Mouse (Mus musculus) T-helper 1 cell (primary cell): Measurements from ENCODE around the gene Dtymk.
"Not testable (repeated sequence)": the region's sequence is repeated elsewhere in the genome, so short reads cannot be mapped to it uniquely, and the experiment has no call there.

Experiments
- in situ Hi-C: fragments of 300-600 bp; cut with MboI, MseI; formaldehyde crosslinking; loops from one replicate; pipeline ENCODE4 v1.15.1; 2025; ENCODE audit warnings: high pct_unique_total_duplicates

The Dtymk gene

DNA sequence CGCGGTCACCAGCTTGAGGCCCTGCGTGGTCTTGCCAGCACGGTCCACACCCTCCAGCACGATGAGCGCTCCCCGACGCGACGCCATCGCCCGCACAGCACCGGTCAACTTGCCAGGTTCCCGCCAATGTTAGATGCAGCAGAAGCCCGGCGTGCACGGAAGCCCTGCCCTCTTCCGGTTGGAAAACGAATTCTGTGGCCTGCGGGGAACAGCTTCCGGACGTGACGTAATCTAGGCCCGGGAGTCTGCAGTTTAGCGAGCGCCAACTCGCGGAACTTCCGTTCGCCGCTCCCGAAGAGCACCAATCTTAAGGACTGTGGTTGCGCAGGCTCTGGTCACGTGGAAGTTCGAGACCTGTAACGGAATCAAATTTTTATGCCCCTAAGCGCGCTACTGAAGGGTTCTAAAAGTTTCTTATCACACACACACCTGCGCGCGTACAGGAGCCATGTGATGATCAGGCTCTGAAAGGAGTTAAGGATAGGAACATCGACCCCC lies at the start of gene Dtymk:
Dtymk (minus strand) TSS at position 194 of the 498 bp plus-strand sequence.
- in situ Hi-C loops: no loop called here

DNA sequence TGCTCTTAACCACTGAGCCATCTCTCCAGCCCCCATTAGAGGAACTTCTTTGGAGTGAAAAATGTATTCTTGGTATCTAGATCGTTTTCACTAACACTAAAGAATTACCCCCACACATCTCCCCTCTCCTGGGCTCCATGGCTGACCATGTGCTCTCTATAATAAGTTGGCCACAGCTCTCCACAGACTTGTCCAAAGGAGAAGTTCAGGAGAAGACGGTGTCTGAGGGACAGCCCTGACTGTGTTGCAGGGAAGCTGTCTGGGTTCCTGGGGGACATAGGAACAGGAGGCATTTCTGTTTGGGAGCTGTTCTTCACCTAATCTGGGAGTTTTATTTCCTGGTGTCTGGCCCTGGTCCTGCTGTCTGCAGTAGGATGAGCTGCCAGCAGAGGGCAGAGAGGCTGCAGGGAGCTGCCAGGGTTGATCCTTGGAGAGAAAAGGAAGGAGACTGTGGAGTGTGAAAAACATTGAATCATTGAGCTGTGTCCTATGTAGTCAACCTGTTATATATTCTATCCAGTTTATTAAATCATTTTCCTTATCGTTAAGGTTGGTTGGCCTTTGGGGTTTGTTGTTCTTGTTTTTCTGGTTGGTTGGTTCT lies 44.1 kb upstream of the Dtymk start:
- in situ Hi-C loops: loop anchor here (5.0 kb wide), 1 partner anchor 136 kb away; no protein-coding TSS in a partner anchor

DNA sequence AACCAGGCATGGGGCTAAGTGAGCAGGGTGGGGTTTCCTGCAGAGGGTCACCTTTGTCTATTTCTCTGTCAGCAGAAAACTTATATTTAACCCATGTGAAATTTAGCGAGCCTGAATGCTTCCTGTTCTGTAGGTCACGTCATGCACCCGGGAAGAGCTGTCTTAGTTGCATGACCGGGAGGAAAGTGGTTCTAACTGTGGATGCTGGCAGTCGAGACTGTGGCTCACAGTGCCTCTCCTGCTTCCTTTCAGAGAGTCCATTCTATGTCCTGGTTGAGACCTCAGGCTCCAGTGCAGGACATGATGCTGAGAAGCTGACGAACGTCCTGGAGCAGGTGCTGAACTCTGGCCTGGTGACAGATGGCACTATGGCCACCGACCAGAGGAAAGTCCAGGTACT lies 36.8 kb upstream of the Dtymk start:
- in situ Hi-C loops: not testable (repeated sequence)

DNA sequence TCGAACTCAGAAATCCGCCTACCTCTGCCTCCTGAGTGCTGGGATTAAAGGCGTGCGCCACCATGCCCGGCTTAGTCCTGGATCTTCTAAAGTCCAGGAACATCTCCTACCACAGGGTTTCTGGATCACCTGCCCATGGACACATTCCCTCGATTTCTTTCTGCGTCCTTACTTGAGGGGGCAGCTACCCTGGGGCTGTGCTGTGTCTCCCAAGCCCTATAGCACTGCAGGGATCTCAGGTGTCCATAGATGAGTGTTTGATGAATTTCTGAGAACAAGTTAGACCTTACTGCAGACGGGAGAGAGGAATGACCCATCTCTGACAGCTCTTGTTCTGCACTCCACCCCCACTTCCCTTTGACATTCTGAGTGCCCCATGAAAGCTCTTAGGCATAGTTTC lies 35.6 kb upstream of the Dtymk start:
- in situ Hi-C loops: no loop called here

DNA sequence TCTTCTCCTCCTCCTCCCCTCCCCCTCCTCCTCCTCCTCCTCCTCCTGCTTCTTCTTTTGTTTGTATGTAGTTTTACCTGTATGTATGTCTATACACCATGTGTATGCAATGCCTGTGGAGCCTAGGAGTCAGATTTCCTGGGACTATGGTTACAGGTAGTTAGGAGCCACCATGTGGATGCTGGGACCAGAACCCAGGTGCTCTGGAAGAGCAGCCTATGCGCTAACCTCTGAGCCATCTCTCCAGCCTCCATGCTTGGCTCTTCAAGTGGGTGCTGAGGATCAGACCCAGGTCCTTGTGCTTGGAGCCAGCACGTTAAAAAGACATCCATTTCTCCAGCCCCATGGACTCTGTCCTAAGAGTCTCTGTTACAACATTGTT lies 34.8 kb upstream of the Dtymk start:
- in situ Hi-C loops: no loop called here

DNA sequence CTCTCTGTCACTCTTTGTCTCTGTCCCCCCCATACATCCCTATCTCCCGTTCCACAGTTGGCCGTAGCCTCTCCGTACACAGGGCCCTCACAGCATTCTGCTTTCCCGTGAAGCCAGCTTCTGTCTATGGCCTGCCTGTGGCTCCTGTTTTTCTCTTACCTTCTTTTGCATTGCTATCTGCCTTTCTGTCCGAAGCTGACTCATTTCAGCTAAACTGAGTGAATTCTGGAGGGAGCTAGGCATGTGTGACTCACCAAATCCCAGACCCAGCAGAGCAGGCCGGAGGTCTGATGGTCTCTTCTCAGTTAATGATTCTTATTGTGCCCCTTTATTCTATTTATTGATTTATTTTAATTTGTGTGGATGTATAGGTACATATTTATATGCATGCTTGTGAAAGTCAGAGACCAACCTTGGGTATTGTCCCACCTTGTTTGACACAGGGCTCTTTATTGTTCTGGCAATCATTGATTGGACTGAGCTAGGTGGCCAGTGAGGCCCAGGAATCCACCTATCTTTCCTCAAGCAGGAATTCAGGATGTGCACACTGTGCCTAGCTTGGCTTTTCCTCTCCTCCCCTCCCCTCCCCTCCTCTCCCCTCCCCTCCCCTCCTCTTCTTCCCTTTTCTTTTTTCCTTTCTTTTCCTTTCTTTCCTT lies 34.3 kb upstream of the Dtymk start:
- in situ Hi-C loops: no loop called here

DNA sequence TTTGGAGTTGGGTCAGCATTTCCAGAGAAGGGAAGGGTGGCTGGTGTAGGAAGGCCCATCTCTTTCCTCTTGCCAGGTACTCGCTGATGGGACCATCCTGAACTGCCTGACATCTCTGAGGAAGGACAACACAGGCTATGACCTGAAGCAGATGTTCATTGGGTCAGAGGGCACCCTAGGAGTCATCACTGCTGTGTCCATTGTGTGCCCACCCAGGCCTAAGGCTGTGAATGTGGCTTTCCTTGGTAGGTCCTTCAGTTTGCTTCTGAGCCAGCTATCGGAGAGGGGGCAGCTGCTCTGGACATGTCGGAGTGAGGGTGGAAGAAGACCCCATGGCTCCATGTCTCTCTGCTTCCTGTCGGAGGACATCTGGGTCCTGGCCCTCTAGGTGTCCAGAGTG lies 33.5 kb upstream of the Dtymk start:
- in situ Hi-C loops: no loop called here

DNA sequence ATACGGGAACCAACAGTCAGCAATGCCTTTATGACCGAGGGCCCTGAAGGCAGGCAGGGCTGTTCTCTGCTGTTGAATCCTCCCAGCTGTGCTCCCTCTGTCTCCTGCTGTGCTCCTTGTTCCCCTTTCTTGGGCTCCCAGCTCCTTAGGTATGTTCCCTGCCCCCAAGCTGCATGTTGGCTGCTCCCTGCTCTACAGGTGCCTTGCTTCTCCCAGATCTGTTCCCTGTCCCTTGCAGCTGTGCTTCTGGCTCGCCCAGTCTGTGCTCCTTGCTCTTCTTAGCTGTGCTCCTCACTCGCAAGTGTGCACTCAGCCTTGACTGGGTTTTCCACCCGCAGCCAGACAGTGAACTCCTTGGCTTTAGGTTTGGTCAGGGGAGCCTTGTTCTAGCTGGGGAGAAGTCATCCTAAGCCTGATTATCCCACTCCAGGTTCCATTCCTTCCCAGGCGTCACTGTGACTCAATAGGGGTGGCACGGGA lies 33.0 kb upstream of the Dtymk start:
- in situ Hi-C loops: no loop called here

DNA sequence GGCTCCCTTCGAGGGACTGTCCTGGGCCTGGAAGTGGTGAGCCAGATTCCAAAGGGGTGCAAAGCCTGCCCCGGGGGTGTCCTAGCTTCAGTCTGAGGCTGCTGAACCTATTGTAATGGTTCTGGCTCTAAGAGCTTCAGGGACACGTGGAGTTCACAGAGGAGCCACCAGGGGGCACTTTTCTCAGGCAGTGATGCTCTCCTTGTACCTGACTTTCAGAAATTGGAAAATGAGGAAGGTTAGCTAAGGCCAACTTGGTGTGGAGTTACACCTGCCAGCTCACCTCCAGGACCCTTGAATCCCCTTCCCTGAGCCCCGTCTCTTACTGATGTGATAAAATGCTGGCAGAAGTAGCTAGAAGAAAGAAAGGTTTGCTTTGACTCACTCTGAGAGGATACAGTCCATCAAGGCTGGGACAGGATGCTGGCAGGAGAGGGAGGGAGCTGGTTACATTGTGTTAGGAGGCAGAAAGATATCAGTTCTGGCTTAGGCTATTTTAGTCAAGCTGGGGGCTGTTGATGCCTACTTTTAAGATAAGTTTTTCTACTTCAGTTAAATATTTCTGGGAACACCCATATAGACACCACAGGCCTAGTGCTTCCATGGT lies 31.1 kb upstream of the Dtymk start:
- in situ Hi-C loops: not testable (repeated sequence)

DNA sequence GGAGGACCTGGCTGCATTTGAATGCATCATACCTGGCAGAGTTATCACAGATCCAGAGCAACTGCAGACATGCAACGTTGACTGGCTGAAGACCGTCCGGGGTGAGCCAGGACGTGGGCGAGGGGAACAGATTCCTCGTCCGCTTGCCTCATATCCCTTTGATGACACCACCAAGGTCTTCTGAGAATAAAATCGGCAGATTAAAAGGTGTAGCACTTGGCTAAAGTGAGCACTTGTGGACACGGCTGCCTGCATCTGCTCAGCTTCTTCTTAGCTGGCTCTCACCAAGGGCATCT lies 24.8 kb upstream of the Dtymk start:
- in situ Hi-C loops: no loop called here

DNA sequence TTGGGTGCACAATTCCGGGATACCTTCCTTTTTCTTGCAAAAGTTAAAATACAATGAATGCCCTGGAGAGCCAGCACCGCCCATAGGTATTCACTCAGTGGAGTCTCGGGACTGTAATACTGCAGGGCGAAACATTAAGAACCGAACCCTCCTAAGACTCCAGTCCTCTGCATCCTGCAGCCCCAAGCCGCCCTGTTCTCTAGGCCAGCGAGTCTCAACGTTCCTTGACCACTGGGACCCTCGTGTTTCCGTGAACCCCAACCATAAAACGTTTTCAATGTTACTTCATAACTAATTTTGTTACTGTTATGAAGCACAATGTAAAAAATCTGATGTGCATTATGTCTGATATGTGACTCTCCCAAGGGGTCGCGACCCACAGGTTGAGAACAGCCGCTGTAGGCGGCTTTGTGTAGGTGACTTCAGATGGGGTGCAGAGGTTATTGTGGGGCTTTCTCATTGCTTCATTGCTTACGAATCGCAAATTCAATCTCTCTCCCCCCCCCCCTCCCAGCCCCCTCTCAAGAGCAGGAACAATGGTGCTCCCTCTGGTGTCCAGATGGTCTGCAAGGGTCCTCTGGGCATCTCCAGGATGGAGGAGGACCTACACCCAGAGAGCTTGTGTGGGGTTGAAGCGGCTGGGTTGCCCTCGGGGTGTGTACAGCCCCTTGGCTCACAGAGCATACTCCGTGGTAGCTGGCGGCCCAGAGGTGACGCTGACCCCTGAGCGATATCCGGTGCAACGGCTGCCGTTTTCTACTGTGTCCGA lies 24.2 kb upstream of the Dtymk start:
- in situ Hi-C loops: no loop called here

DNA sequence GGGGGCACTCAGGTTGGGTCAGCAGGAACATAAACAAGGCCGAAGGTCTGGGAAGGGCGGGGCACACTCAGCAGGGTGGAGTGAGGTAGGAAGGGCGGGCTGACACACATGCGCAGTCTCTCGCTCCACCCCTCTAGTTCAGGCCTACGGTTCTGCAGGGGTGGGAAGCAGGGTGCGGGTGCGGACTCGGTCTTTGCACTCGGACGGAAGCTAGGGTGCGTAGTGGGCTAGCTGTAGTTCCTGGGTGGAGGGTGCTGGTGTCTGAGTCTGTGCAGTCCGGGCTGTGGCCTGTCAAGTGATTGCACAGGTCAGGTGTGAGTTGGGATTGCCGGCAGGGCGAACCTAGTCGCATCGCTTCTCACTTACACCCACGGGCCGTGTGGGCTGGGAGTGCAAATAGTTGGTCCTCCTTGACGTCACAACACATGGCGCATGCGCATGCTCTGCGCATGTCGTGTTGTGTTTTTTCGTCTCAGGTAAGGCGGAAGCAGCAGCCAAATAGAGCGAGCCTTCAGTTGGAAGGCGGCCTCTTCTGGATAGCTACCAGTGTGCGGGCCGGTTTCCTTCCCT lies 23.5 kb upstream of the Dtymk start:
- in situ Hi-C loops: no loop called here

DNA sequence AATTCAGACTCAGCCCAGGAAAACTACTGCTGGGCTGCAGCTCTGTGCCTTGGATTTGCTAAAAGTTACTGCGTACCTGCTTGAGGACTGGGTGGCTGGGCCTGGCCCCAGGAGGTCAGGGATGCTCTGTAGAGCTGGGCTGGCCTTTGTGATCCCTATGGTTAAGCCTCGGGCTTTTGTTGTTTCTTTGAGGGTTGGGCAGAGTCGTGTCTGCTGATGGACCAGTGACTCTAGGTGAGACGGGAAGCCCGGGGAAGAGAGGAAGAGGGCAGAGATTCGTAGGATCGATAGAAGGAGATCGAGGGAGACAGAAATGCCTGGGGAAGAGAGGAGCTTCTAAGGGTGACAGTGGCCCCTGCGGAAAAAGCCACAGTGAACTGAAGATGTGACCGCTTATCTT lies 22.9 kb upstream of the Dtymk start, which contains the start of gene D2hgdh:
D2hgdh (plus strand) TSS at position 301 of the 400 bp plus-strand sequence.
- in situ Hi-C loops: no loop called here

DNA sequence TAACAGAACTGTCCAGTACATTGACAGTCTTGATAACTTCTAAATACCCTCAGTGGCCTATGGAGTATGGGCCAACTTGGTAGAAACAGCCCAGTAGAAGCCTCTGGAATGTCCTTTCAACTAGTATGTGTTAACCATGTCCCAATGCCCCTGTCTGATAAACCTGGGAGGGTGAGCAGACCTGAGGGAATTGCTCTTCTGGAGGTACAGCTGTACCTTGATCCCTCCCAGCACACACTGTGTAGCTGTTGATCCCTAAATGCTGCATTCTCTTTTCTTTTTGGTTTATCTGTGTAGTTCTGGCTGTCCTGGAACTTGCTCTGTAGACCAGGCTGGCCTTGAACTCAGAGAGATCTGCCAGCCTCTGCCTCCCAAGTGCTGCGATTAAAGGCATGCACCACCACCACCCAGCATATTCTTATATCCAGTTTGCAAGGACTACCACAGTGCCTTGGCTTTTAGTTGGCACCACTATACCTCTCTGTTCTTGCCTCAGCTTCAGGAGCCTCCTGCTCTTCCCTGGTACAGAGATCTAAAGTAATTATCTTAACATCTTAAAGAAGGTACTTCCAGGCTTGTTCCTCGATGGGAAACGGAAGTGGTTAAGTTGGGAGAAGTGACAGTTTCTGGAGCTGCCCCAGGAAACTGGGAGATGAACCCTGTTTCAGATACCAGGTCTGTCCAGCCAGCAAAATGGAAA lies 22.2 kb upstream of the Dtymk start:
- in situ Hi-C loops: no loop called here

DNA sequence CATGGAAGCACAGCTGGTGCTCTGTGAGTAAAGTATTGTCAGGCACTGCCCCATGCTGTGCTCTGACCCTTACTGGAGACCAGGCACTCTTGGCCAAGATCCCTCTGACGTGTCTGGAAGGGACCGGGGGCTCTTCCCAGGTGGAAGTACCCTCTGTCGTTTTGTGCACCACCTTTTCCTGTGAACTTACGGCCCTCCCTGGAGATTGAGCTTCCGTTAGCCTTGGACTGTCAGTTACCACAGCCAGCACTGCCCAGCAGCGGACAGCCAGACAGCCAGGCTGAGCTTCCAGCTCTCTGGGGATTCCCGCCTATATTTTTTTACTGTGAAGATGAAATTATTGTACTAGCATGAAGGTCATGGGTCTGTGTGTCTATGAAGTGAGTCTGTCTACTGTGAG lies 17.0 kb upstream of the Dtymk start:
- in situ Hi-C loops: no loop called here

DNA sequence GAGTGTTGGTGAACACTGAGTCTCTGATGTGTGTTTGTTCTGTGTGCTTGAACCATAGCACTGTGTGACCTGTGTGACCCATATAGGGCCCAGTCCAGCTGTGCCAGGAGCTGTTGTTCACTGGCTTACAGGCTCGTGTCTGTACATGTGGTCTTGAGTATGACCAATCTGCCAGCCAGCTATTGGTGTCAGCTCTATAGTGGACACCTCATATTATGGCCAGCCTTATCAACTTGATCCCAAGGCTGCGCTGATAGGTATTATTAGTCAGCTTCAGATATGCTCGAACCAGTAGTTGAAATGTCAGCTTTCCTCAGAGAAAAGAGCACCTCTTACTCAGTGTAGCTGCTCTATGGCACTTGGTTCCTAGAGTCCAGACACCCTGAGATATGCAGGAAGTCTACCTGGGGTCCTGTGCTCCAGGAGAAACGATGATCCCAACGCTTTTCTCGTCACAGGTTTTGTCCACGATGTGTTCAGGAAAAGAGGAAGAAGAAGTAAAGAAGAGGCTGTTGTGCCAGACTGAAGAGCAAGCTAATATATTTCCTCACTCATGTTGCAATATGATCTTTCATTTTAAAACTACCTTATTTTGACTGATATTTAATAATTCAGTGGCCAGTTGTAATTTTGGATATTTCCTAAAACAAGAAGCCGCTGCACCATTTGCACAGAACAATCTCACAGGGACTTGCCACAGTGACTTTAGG lies 16.2 kb upstream of the Dtymk start:
- in situ Hi-C loops: no loop called here

DNA sequence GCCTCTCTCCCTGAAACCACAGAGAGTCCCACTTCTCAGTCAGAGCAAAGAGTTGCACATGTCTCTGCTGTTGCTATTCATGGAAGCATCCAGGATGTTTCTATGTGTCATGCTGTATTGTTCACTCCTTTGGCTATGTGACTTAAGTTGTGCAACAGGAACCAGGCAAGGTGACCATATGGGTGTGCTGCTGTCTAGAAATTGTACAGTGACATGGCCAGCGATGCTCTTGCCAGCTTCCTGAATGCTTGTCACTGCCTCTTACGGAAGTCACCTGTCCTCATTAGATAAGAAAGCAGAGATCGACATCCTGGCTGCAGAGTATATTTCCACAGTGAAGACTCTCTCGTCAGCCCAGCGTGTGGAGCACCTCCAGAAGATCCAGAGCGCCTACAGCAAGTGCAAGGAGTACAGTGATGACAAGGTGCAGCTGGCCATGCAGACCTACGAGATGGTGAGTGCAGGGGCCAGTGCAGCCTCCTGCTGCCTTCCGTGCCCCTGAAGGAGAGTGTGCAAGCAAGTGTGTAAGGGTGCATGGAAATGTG lies 9.8 kb upstream of the Dtymk start:
- in situ Hi-C loops: no loop called here

DNA sequence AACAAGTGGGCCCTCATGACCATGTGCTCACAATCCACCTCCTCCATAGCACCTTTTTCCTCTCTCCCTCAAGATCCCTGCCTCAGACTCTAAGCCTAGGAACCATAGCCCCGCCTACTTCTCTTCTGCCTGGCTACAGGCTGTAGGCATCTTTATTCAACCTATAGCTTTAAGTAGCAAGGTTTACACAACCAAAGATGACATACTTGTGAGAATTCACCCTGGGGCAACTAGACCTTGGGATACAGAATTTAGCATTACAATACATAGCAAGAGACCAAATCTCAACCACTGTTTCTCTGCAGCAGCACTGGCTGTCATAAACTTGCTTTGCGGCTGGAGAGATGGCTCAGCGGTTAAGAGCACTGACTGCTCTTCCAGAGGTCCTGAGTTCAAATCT lies 8.3 kb upstream of the Dtymk start:
- in situ Hi-C loops: no loop called here

DNA sequence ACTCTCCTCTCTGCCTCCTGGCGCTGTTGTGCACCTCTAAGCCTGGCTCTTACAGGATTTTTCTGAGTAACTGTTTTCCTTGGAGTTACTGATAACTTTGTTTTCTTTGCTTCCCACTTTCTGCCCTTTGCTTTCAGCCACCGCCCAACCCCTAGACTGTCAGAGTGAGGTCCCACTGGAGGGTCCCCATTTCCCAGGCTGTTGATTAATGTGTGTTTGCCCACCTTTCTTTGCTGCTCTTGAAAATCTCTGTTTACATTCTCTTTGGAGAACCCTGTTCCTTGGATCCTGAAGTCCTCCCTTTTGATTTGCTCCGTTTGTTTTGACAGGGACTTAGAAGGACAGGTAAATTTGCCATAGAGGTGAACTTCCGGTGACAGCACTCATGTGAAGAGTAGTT lies 7.1 kb upstream of the Dtymk start:
- in situ Hi-C loops: no loop called here

DNA sequence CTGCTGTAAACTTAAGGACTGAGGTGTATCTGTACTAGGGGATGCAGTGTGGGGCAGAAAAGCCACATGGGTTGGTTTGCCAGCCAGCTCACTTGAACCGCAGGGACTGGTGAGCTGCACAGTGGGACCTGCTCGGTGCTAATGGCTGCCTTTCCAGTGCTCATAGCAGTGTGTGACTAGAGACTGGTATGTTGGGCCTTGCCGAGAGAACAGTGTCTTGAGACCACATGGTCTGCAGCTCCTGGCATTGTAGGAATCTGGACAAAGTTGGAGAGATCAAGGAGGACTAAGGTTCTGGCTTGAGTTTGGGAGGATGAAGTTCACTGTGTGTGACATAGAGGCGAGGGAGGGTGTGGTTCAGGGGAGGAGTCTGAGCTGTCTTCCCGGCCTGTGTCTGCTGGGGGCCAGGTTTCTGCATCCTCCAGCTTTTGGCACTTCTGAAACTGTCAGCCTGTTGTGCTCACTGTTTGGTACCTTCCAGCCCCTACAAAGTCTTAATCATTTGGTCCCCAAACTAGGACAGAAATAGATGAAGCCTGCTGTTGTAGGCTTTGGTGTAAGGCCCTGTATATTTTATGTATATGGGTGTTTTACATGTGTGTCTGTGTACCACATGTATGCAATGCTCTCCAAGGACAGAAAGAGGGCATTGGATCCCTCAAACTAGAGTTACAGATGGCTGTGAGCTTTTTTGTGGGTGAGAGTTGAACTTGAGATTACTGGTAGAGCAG lies 3.7 kb upstream of the Dtymk start:
- in situ Hi-C loops: no loop called here
